Mouse (Mus musculus) kidney, adult 8-10 months (tissue): ENCODE measurements around the gene Emc9.
A peak's percentile ranks its signal among the peaks of the same experiment; 100 is the strongest.

Source experiments
- DNase-seq, 2 experiments: peaks; one replicate each; pipeline ENCODE4 v3.0.0; 2022

Emc9 gene

GRCm38 (mm10) chr14:55589771-55590448, 4.8 kb upstream of the Emc9 start:
- DNase-seq = no peak

DNA sequence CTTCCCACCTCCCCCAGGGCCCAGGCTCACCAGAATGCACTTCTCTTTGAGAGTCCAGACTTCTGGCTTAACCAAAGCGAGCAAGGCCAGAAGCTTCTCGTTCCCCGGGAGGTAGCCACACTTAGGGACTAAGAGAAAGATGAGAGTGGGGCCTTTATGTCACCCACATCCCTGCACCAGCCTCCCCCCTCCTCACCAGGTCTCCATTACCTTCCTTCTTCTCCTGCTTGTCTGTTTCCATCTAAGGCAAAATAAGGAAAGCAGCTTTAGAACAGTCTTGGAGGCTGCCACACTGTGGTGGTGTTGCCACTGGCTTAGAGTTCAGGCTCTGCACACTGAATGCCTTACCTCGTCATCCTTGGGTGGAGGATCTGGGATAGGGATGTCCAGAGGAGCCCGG, 4.2 kb upstream of the Emc9 start:
- no peak for DNase-seq

GRCm38 (mm10) chr14:55586149-55586548, 1.0 kb upstream of the Emc9 start:
- no peak for DNase-seq

GRCm38 (mm10) chr14:55585566-55585960, 461 bp upstream of the Emc9 start:
- DNase-seq = no peak

GRCm38 (mm10) chr14:55584303-55584701, 800 bp downstream of the Emc9 start:
- no peak for DNase-seq

GRCm38 (mm10) chr14:55581981-55582681, 3.0 kb downstream of the Emc9 start:
- no peak for DNase-seq

DNA sequence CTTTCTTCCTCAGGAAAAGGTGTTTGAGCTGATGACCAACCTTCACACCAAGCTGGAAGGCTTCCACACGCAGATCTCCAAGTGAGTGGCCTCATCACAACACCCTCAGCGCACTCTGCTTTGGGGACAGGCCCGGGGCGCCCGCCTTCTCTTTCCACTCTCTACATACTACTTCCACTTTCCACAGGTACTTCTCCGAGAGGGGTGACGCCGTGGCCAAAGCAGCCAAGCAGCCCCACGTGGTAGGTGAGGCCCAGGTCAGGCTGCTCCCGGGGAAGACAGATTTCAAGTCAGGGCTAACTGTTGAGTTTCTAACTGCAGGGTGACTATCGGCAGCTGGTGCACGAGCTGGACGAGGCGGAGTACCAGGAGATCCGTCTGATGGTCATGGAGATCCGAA, 4.4 kb downstream of the Emc9 start:
- DNase-seq = no peak

GRCm38 (mm10) chr14:55579511-55580496, 5.3 kb downstream of the Emc9 start:
- no peak for DNase-seq

- peak; percentile 71 to 76 for DNase-seq
These were observed 6.3 kb downstream of the Emc9 start for GRCm38 (mm10) chr14:55578668-55579269.

DNA sequence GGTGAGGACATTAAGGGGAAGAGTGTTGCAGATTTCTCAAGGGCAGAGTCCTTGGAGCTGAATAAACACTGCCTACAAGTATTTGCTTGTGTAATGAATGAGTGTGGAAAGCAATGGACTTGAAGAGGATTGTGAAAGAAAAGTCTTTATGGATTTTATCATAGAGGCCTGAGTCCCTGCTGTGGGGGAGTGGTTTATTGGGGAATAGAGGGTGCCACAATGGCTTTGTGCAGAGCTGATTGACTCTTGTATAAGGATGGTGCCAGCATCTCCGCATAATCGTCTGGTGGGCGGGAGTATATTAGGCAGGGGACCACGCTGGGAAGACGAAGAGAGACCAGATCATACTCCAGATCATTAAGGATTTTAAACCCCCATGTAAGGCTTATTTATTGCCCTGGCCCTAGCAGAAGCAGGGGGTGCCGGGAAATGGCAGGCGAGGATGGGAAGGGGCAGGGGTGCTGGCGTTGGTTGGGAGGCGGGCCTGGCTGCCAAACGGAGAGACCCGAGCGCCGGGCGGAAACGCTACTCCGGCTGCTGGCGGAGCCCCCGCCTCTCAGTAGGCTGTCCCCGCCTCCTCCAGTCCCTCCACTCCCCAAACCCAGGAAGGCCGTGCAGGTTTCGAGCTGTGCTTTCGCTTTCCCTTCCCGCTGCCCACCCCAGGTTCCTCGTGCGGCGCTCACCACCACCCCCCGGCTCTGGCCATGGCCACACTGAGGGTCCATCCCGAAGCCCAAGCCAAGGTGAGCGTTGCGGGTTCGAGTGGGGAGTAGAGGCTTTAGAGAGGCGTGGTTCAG, 7.0 kb downstream of the Emc9 start, which contains the start of gene Psme1:
Gene Psme1 (plus strand): TSS at position 253 of the 797 bp plus-strand sequence.
- DNase-seq = peak; percentile 75 to 77

- DNase-seq = no peak
These were observed 8.7 kb downstream of the Emc9 start for GRCm38 (mm10) chr14:55576376-55576775.

DNA sequence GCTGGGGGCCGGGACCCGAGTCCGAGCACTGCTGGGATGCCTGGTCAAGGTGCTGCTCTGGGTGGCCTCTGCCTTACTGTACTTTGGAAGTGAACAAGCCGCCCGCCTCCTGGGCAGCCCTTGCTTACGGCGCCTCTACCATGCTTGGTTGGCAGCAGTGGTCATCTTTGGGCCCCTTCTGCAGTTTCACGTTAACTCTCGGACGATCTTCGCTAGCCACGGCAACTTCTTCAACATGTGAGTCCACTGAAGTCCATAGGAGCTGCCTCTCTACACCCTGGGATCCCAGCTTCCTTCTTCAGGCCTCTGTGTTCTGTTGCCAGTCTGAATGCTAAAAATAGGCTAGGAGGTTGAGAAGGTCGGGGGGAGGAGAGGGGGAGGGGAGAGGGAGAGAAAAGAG, 9.4 kb downstream of the Emc9 start:
- DNase-seq = peak in 1 of 2 experiments; percentile 47

- DNase-seq = no peak
These were observed 9.8 kb downstream of the Emc9 start, which contains the start of gene Fitm1 for GRCm38 (mm10) chr14:55575302-55575701. Gene Fitm1 (plus strand): TSS chr14:55575617.

DNA sequence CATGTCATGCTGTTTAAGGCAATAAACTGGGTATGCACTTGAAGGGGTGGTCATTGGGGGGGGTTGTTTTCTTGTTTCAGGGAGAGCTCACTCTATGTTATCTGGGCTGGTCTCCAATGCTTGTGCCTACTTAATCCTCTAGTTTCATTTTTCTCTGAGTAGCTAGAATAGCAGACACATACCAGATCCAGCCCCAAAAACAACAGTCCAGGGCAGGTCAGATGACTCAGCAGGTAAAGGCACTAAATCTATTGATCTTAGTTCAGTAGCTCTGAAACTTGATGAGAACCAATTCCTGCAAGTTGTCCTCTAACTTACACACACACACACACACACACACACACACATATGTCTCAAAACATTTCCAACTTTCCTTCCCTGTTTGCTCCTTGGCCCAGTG, 13.3 kb downstream of the Emc9 start:
- DNase-seq = no peak

- no peak for DNase-seq
These were observed 14.5 kb downstream of the Emc9 start for GRCm38 (mm10) chr14:55570588-55570987.

DNA sequence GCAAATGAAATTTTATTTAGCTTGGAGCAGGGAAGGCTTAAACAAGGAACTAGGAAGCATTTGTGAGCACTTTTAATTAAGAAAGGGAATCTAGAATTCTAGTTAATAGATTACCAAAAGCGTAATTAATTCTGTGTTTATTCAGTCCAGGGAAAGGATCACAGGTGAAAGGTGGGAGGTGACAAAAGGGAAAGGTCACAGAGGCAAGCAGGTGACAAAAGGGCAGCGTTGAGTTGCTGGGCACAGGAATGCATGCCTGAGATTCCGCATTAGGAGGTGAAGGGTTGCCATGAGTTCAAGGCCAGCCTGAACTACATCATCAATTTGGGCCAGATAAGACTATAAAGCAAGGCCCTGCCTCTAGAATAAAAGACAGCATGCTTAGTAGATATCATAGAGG, 17.6 kb downstream of the Emc9 start:
- DNase-seq = peak in 1 of 2 experiments; percentile 50

DNA sequence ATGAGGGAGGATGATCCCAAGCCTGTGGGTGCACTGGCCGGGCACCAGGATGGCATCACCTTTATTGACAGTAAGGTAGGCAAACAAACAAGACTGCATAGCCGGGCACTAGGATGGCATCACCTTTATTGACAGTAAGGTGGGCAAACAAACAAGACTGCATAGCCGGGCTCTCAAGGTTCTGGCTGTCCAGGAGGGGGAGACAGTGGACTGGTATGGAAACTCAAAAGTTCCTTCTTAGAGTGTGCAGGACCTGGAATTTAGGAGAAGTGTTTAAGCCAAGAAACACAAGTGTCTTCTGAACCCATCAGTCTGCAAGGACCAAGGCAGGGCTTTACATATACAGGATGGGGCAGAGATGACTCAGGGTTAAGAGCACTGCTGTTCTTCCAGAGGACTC, 19.4 kb downstream of the Emc9 start:
- DNase-seq = no peak

DNA sequence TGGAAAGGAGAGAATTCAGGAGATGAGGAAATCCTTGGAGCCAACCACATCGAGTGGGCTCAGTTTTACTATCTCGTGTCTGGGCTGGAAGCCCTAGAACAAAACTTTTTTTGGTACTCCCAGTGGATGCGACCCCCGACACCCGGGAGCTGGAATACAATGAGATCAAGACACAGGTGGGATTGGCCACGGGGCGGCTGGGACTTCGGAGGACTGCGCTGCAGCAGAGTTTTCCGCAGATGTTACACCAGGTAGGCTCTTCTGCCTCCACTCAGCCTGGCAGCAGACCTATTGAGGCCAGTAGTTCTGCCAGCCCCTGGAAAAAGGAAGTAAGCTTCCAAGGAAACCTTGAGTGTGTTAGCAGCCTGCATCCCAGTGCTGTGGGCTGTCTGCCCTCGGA, 21.9 kb downstream of the Emc9 start:
- DNase-seq = no peak

- DNase-seq = no peak
These were observed 23.2 kb downstream of the Emc9 start for GRCm38 (mm10) chr14:55561860-55562259.

- DNase-seq = peak; percentile 98 to 99
These were observed 24.7 kb downstream of the Emc9 start, which contains the start of gene A730061H03Rik for GRCm38 (mm10) chr14:55560202-55561073. Gene A730061H03Rik (minus strand): TSS chr14:55560406.

DNA sequence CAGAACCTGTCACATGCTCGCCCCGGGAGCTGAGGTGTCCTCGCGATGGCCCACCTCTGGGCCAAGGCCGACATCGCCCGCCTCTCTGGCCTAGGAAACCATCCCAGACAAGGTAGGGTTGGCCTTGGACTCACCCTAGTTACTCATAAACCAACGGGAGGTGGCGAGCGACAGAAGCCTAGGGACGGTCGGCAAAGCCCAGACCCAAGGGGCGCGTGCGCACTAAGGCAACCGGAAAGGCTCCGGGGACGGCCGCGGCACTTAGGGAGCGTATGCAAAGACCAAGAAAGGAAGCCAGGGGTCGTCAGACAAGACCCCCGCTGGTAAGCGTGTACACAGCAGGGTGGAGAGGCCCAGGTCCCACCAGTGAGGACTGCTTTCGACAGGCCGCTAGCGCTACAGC, 25.3 kb downstream of the Emc9 start, which contains the start of gene Dcaf11:
Gene Dcaf11 (plus strand): TSS at position 208 of the 403 bp plus-strand sequence.
- DNase-seq = peak; percentile 95 to 97
